22 mouse cellular contexts compared by ENCODE assay signal in the genomic region with DNA sequence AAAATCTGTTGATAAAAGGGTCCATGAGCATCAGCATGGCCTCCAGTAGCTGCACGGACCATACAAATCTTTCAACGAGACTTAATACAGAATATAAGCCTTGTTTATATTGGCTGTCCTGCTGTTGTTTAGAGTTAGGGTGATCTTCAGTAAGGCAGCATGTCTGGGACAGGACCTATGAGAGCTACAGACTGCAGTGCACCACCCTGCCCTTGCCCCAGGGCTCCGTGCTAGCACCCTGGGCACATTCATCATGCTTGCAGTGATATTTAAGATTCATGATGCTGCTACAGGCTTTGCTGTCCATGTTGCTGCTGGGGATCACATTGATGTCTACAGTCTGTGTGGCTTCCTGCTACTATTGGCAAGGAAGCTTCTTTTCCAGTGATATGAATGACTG.
DNase-seq lines count a peak whose midpoint lies in the region; ATAC-seq and TF ChIP-seq lines count a peak whose summit lies in the region.
"Had no signal": no experiment of that assay in that cellular context is flagged by ENCODE, and none has a peak within 500 bp of the region (broad histone marks: within the 10 kb centered on the region; RNA-seq: fewer than 3 reads in every experiment).

No protein-coding gene starts in this region.

- no peaks in the 10 kb centered on the region for H3K36me3 ChIP-seq in intestine, embryonic 14.5 days (ENCODE audit: control insufficient read depth, insufficient read depth, low read length)
- no peaks in the 10 kb centered on the region for H3K36me3 ChIP-seq in intestine, embryonic 16.5 days (ENCODE audit: control insufficient read depth, insufficient read depth, low read length)
- no peaks in the 10 kb centered on the region for H3K36me3 ChIP-seq in kidney, embryonic 16.5 days (ENCODE audit: insufficient read depth, low read length)
- no peaks in the 10 kb centered on the region for H3K36me3 ChIP-seq in kidney, embryonic 14.5 days (ENCODE audit: control insufficient read depth, insufficient read depth, low read length)
- H3K36me3 ChIP-seq in kidney, postnatal 0 days (ENCODE audit: insufficient read depth, low read length), result no peaks in the 10 kb centered on the region
- H3K36me3 ChIP-seq in stomach, embryonic 16.5 days (ENCODE audit: control insufficient read depth, insufficient read depth, low read length), result no peaks in the 10 kb centered on the region
- no peaks in the 10 kb centered on the region for H3K36me3 ChIP-seq in stomach, postnatal 0 days (ENCODE audit: control insufficient read depth, insufficient read depth, low read length)
- H3K36me3 ChIP-seq: G1E had no signal

- no peak for TF ChIP-seq CTCF in kidney, postnatal 0 days (IDR thresholded peaks at IDR 0.05; ENCODE audit: low read depth)
- no peak for TF ChIP-seq CTCF in stomach, postnatal 0 days (IDR thresholded peaks at IDR 0.05; ENCODE audit: low read depth)

- no peak for TF ChIP-seq EP300 in stomach, postnatal 0 days (optimal IDR thresholded peaks at IDR 0.05)

- H3K9me3 ChIP-seq in intestine, embryonic 14.5 days (ENCODE audit: control insufficient read depth, low read length), result no peaks in the 10 kb centered on the region
- no peaks in the 10 kb centered on the region for H3K9me3 ChIP-seq in intestine, embryonic 16.5 days (ENCODE audit: control insufficient read depth, low read length)
- H3K9me3 ChIP-seq in kidney, embryonic 16.5 days (ENCODE audit: low read length), result 0 out of 2 replicates have a peak, but pooled peaks cover 3% of the 10 kb centered on the region
- no peaks in the 10 kb centered on the region for H3K9me3 ChIP-seq in kidney, embryonic 14.5 days (ENCODE audit: control insufficient read depth, low read length)
- no peaks in the 10 kb centered on the region for H3K9me3 ChIP-seq in kidney, postnatal 0 days (replicated peaks; ENCODE audit: low read length)
- no peaks in the 10 kb centered on the region for H3K9me3 ChIP-seq in stomach, embryonic 16.5 days (replicated peaks; ENCODE audit: control insufficient read depth, low read length)
- no peaks in the 10 kb centered on the region for H3K9me3 ChIP-seq in stomach, postnatal 0 days (ENCODE audit: control insufficient read depth, low read length)

- H3K4me1 ChIP-seq in intestine, embryonic 14.5 days (replicated peaks; ENCODE audit: control insufficient read depth, insufficient read depth, low read length), result no peaks in the 10 kb centered on the region
- no peaks in the 10 kb centered on the region for H3K4me1 ChIP-seq in intestine, embryonic 16.5 days (ENCODE audit: control insufficient read depth, insufficient read depth, low read length)
- H3K4me1 ChIP-seq in kidney, embryonic 16.5 days (ENCODE audit: insufficient read depth, low read length), result no peaks in the 10 kb centered on the region
- H3K4me1 ChIP-seq in kidney, embryonic 14.5 days (ENCODE audit: control insufficient read depth, insufficient read depth, low read length), result no peaks in the 10 kb centered on the region
- no peaks in the 10 kb centered on the region for H3K4me1 ChIP-seq in kidney, postnatal 0 days (replicated peaks; ENCODE audit: insufficient read depth, low read length)
- H3K4me1 ChIP-seq in stomach, embryonic 16.5 days (ENCODE audit: control insufficient read depth, insufficient read depth, low read length), result no peaks in the 10 kb centered on the region
- no peaks in the 10 kb centered on the region for H3K4me1 ChIP-seq in stomach, postnatal 0 days (replicated peaks; ENCODE audit: control insufficient read depth, insufficient read depth)

- WGBS in intestine, embryonic 14.5 days, result 44% methylated on average over 3 of the region's 3 CpGs
- 47% methylated on average over 3 of the region's 3 CpGs for WGBS in intestine, embryonic 16.5 days
- WGBS in kidney, embryonic 16.5 days, result 62% methylated on average over 3 of the region's 3 CpGs
- 62% methylated on average over 3 of the region's 3 CpGs for WGBS in kidney, embryonic 14.5 days
- 60% methylated on average over 3 of the region's 3 CpGs for WGBS in kidney, postnatal 0 days
- WGBS in stomach, embryonic 16.5 days, result 44% methylated on average over 3 of the region's 3 CpGs
- 61% methylated on average over 3 of the region's 3 CpGs for WGBS in stomach, postnatal 0 days

- no peak overlapping the region for H3K4me2 ChIP-seq in intestine, embryonic 14.5 days (ENCODE audit: low read length)
- no peak overlapping the region for H3K4me2 ChIP-seq in intestine, embryonic 16.5 days (ENCODE audit: low read depth, low read length)
- no peak overlapping the region for H3K4me2 ChIP-seq in kidney, embryonic 16.5 days (replicated peaks; ENCODE audit: low read depth, low read length)
- no peak overlapping the region for H3K4me2 ChIP-seq in kidney, embryonic 14.5 days (replicated peaks; ENCODE audit: low read depth, low read length)
- no peak overlapping the region for H3K4me2 ChIP-seq in kidney, postnatal 0 days (ENCODE audit: low read length)
- H3K4me2 ChIP-seq in stomach, embryonic 16.5 days (ENCODE audit: low read depth, low read length), result no peak overlapping the region
- no peak overlapping the region for H3K4me2 ChIP-seq in stomach, postnatal 0 days (replicated peaks; ENCODE audit: low read depth)

- H3K9ac ChIP-seq in intestine, embryonic 14.5 days (ENCODE audit: low read length), result no peak overlapping the region
- H3K9ac ChIP-seq in intestine, embryonic 16.5 days (ENCODE audit: low read depth, low read length), result no peak overlapping the region
- H3K9ac ChIP-seq in kidney, embryonic 16.5 days (replicated peaks; ENCODE audit: low read length), result no peak overlapping the region
- H3K9ac ChIP-seq in kidney, embryonic 14.5 days (ENCODE audit: low read depth, low read length), result no peak overlapping the region
- H3K9ac ChIP-seq in kidney, postnatal 0 days (ENCODE audit: low read depth, low read length), result no peak overlapping the region
- no peak overlapping the region for H3K9ac ChIP-seq in stomach, embryonic 16.5 days (ENCODE audit: low read length)
- no peak overlapping the region for H3K9ac ChIP-seq in stomach, postnatal 0 days (ENCODE audit: low read length)

- peak; percentile 52 for DNase-seq in intestine, embryonic 14.5 days (ENCODE audit: low spot score)
- peak; percentile 4 for DNase-seq in kidney, postnatal 0 days (ENCODE audit: low spot score)
- no peak for DNase-seq in kidney, postnatal 4 days
- DNase-seq in stomach, postnatal 0 days (ENCODE audit: low spot score), result no peak
- DNase-seq: adrenal gland, adult 2 months; adrenal gland, adult 8-10 months; adrenal gland, postnatal 10 days; adrenal gland, postnatal 14 days; adrenal gland, postnatal 25 days; adrenal gland, postnatal 36 days; B cell, adult 2 months; cerebellum, adult 11 months; cerebellum, adult 11-12 months had no signal

- no peak overlapping the region for H3K4me3 ChIP-seq in intestine, embryonic 14.5 days (ENCODE audit: low read depth, low read length)
- no peak overlapping the region for H3K4me3 ChIP-seq in intestine, embryonic 16.5 days (ENCODE audit: low read length)
- H3K4me3 ChIP-seq in kidney, embryonic 16.5 days (ENCODE audit: low read length), result no peak overlapping the region
- H3K4me3 ChIP-seq in kidney, embryonic 14.5 days (ENCODE audit: low read length), result no peak overlapping the region
- H3K4me3 ChIP-seq in kidney, postnatal 0 days (replicated peaks; ENCODE audit: low read depth, low read length), result no peak overlapping the region
- no peak overlapping the region for H3K4me3 ChIP-seq in stomach, embryonic 16.5 days (replicated peaks; ENCODE audit: low read length)
- no peak overlapping the region for H3K4me3 ChIP-seq in stomach, postnatal 0 days (ENCODE audit: low read depth, low read length)

- ATAC-seq in intestine, embryonic 14.5 days (replicated peaks; ENCODE audit: low FRiP score, low TSS enrichment, low read depth), result no peak
- ATAC-seq in intestine, embryonic 16.5 days, result no peak
- ATAC-seq in kidney, embryonic 16.5 days (ENCODE audit: low FRiP score, low TSS enrichment), result peak; percentile 31; the same call in 1 of the 2 replicates
- ATAC-seq in kidney, embryonic 14.5 days (ENCODE audit: low FRiP score, low TSS enrichment), result no peak
- no peak for ATAC-seq in kidney, postnatal 0 days (replicated peaks; ENCODE audit: low FRiP score, low read depth)
- ATAC-seq in stomach, embryonic 16.5 days (ENCODE audit: insufficient read depth, low FRiP score), result 0 out of 2 replicates have a peak, but pooled peaks have one; percentile 50
- no peak for ATAC-seq in stomach, postnatal 0 days (ENCODE audit: low FRiP score, low TSS enrichment)
- ATAC-seq: activated CD4-positive, CD25-positive, alpha-beta regulatory T cell, adult 4 months; CD4-positive, CD25-positive, alpha-beta regulatory T cell, adult 4 months; Patski had no signal

- no peaks in the 10 kb centered on the region for H3K27me3 ChIP-seq in intestine, embryonic 14.5 days (replicated peaks; ENCODE audit: control insufficient read depth, insufficient read depth, low read length)
- no peaks in the 10 kb centered on the region for H3K27me3 ChIP-seq in intestine, embryonic 16.5 days (replicated peaks; ENCODE audit: control insufficient read depth, insufficient read depth, low read length)
- no peaks in the 10 kb centered on the region for H3K27me3 ChIP-seq in kidney, embryonic 16.5 days (ENCODE audit: insufficient read depth, low read length)
- H3K27me3 ChIP-seq in kidney, embryonic 14.5 days (ENCODE audit: control insufficient read depth, insufficient read depth, low read length), result no peaks in the 10 kb centered on the region
- no peaks in the 10 kb centered on the region for H3K27me3 ChIP-seq in kidney, postnatal 0 days (ENCODE audit: insufficient read depth, low read length)
- no peaks in the 10 kb centered on the region for H3K27me3 ChIP-seq in stomach, embryonic 16.5 days (ENCODE audit: control insufficient read depth, insufficient read depth, low read length)
- H3K27me3 ChIP-seq in stomach, postnatal 0 days (ENCODE audit: control insufficient read depth, insufficient read depth, low read length), result no peaks in the 10 kb centered on the region
- H3K27me3 ChIP-seq: CH12.LX, Patski had no signal

- no peak overlapping the region for H3K27ac ChIP-seq in intestine, embryonic 14.5 days (ENCODE audit: low read depth)
- H3K27ac ChIP-seq in intestine, embryonic 16.5 days (ENCODE audit: low read length), result no peak overlapping the region
- no peak overlapping the region for H3K27ac ChIP-seq in kidney, embryonic 16.5 days (ENCODE audit: low read length)
- no peak overlapping the region for H3K27ac ChIP-seq in kidney, embryonic 14.5 days (ENCODE audit: low read depth, low read length)
- H3K27ac ChIP-seq in kidney, postnatal 0 days, result no peak overlapping the region
- H3K27ac ChIP-seq in stomach, embryonic 16.5 days (ENCODE audit: low read length), result no peak overlapping the region
- no peak overlapping the region for H3K27ac ChIP-seq in stomach, postnatal 0 days (replicated peaks)

Comparison
In these comparisons a context has a peak if more than half of its experiments do, and no peak if none do; other contexts are left out.
1. ATAC-seq: peak in kidney, embryonic 16.5 days (single experiment) and stomach, embryonic 16.5 days (single experiment); none in intestine, embryonic 14.5 days (single experiment), intestine, embryonic 16.5 days (single experiment), kidney, embryonic 14.5 days (single experiment), kidney, postnatal 0 days (single experiment) and stomach, postnatal 0 days (single experiment).
2. DNase-seq: peak in intestine, embryonic 14.5 days (single experiment) and kidney, postnatal 0 days (single experiment); none in kidney, postnatal 4 days (0 of 2) and stomach, postnatal 0 days (single experiment).